16 mouse cellular contexts compared by ENCODE assay signal in the genomic region with DNA sequence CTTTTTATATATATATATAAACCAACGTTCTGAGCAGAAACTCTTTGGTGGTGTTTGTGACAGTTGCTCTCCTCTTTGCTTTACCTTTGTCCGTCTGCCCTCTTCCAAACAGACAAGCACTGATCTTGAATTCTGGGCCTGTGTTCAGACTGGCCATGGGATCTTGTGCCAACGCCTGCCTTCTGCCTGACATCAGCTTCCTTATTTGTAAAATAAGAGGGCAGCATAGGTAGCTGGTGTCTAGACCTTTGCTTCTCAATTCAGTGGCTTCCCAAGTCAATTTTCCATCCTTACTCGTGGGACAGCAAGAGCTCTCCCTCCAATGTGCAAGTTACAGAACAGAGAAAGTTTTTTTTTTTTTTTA.
"Had no signal": no experiment of that assay in that cellular context is flagged by ENCODE, and none has a peak within 500 bp of the region (broad histone marks: within the 10 kb centered on the region; RNA-seq: fewer than 3 reads in every experiment).

No protein-coding gene starts in this region.

- H3K36me3 ChIP-seq: limb, embryonic 15.5 days; liver, embryonic 12.5 days; lung, embryonic 15.5 days; neural tube, embryonic 13.5 days had no signal

- ATAC-seq: liver, embryonic 12.5 days; midbrain, embryonic 16.5 days had no signal

- DNase-seq: kidney, postnatal 4 days; lung, postnatal 14 days; retina, postnatal 1 day; right cerebral cortex, postnatal 4 days; spleen, adult 18-20 months; thymus, adult 18-20 months; thymus, postnatal 14 days had no signal

- H3K9ac ChIP-seq: limb, embryonic 15.5 days; liver, embryonic 12.5 days; lung, embryonic 15.5 days; neural tube, embryonic 13.5 days had no signal

- H3K4me2 ChIP-seq: limb, embryonic 15.5 days; liver, embryonic 12.5 days; lung, embryonic 15.5 days; midbrain, embryonic 11.5 days; neural tube, embryonic 13.5 days had no signal

- H3K4me3 ChIP-seq: layer of hippocampus, adult 2 months; limb, embryonic 15.5 days; liver, embryonic 12.5 days; lung, embryonic 15.5 days; megakaryocyte, embryonic 14.5 days; neural tube, embryonic 13.5 days had no signal

- H3K27me3 ChIP-seq: limb, embryonic 15.5 days; liver, embryonic 12.5 days; lung, embryonic 15.5 days; megakaryocyte, embryonic 14.5 days; neural tube, embryonic 13.5 days had no signal

- H3K4me1 ChIP-seq: limb, embryonic 15.5 days; liver, embryonic 12.5 days; lung, embryonic 15.5 days; megakaryocyte, embryonic 14.5 days had no signal

- H3K9me3 ChIP-seq: limb, embryonic 15.5 days; liver, embryonic 12.5 days; lung, embryonic 15.5 days; neural tube, embryonic 13.5 days had no signal

- H3K27ac ChIP-seq: layer of hippocampus, adult 2 months; limb, embryonic 15.5 days; liver, embryonic 12.5 days; lung, embryonic 15.5 days; macrophage; neural tube, embryonic 13.5 days had no signal
